ENCODE assay signal across 8 mouse cellular contexts in the genomic region with DNA sequence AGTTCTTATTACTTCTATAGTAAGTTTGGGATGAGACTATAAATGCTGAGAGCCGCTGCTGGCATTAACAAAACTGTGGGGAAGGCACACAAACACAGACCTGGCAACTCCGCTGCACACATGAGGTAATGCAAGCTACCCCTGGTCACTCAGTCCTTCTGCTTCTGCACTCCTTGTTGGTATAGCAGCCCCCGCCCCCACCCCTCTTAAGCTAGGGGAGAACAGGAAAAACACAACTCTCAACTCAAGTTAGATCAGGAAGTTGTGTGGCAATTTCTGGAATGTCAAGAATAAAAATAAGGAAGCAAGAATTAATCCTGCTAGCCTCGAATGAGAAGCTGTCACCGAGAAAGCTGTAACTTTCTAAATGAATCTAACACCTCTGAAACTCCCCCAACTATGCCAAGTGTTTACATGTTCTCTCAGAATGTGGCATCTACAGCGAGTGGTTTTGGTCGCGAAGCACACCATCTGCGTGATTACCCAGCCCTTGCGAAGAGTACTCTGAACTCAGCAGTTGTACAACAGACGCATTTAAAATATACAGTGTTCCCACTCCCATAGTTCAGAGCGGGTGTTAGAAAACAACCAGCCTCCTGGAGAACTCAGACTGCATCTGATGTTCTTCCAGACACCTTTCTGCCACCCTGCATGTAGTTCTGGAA.
DNase-seq lines count a peak whose midpoint lies in the region; ATAC-seq and TF ChIP-seq lines count a peak whose summit lies in the region.

No protein-coding gene starts in this region.

- peaks cover 29% of the 10 kb centered on the region for H3K4me1 ChIP-seq in forebrain, embryonic 15.5 days
- H3K4me1 ChIP-seq in forebrain, embryonic 12.5 days = peaks cover 18% of the 10 kb centered on the region
- peaks cover 5% of the 10 kb centered on the region; the same call in 1 of the 2 replicates for H3K4me1 ChIP-seq in liver, embryonic 11.5 days (replicated peaks; ENCODE audit: control insufficient read depth, insufficient read depth, low read length)
- peaks cover 3% of the 10 kb centered on the region; the same call in 1 of the 2 replicates for H3K4me1 ChIP-seq in liver, postnatal 0 days (ENCODE audit: insufficient read depth)
- H3K4me1 ChIP-seq in stomach, embryonic 16.5 days (ENCODE audit: control insufficient read depth, insufficient read depth, low read length) = peaks cover 21% of the 10 kb centered on the region
- peaks cover 27% of the 10 kb centered on the region for H3K4me1 ChIP-seq in embryonic facial prominence, embryonic 10.5 days

- no peak overlapping the region for H3K9ac ChIP-seq in forebrain, embryonic 15.5 days (replicated peaks)
- no peak overlapping the region for H3K9ac ChIP-seq in forebrain, embryonic 12.5 days
- H3K9ac ChIP-seq in liver, embryonic 11.5 days (ENCODE audit: low read depth, low read length) = no peak overlapping the region
- no peak overlapping the region for H3K9ac ChIP-seq in liver, postnatal 0 days (replicated peaks)
- no peak overlapping the region for H3K9ac ChIP-seq in stomach, embryonic 16.5 days (ENCODE audit: low read length)

- WGBS in forebrain, embryonic 15.5 days = 47% methylated on average over 12 of the region's 12 CpGs
- WGBS in forebrain, embryonic 12.5 days = 83% methylated on average over 12 of the region's 12 CpGs
- 33% methylated on average over 12 of the region's 12 CpGs for WGBS in liver, embryonic 11.5 days
- 30% methylated on average over 12 of the region's 12 CpGs for WGBS in liver, postnatal 0 days (ENCODE audit: insufficient replicate concordance)
- 34% methylated on average over 12 of the region's 12 CpGs for WGBS in stomach, embryonic 16.5 days
- 77% methylated on average over 12 of the region's 12 CpGs for WGBS in embryonic facial prominence, embryonic 10.5 days

- ATAC-seq in forebrain, embryonic 15.5 days (replicated peaks) = peak; percentile 82
- ATAC-seq in forebrain, embryonic 12.5 days (ENCODE audit: low FRiP score) = no peak
- ATAC-seq in liver, embryonic 11.5 days (replicated peaks; ENCODE audit: low FRiP score) = no peak
- no peak for ATAC-seq in liver, postnatal 0 days
- no peak for ATAC-seq in stomach, embryonic 16.5 days (ENCODE audit: insufficient read depth, low FRiP score)

- H3K27ac ChIP-seq in forebrain, embryonic 15.5 days (replicated peaks) = 0 out of 2 replicates have a peak overlapping the region, but pooled peaks have one; percentile 14
- H3K27ac ChIP-seq in forebrain, embryonic 12.5 days = no peak overlapping the region
- no peak overlapping the region for H3K27ac ChIP-seq in liver, embryonic 11.5 days (ENCODE audit: low read depth, low read length)
- H3K27ac ChIP-seq in liver, postnatal 0 days (ENCODE audit: low read depth) = no peak overlapping the region
- H3K27ac ChIP-seq in stomach, embryonic 16.5 days (ENCODE audit: low read length) = no peak overlapping the region
- H3K27ac ChIP-seq in embryonic facial prominence, embryonic 10.5 days (replicated peaks) = no peak overlapping the region

- no peak overlapping the region for H3K4me3 ChIP-seq in forebrain, embryonic 15.5 days
- no peak overlapping the region for H3K4me3 ChIP-seq in forebrain, embryonic 12.5 days (replicated peaks)
- no peak overlapping the region for H3K4me3 ChIP-seq in liver, embryonic 11.5 days (ENCODE audit: low read depth, low read length)
- no peak overlapping the region for H3K4me3 ChIP-seq in liver, postnatal 0 days (ENCODE audit: low read depth, low read length)
- H3K4me3 ChIP-seq in stomach, embryonic 16.5 days (replicated peaks; ENCODE audit: low read length) = no peak overlapping the region
- H3K4me3 ChIP-seq in embryonic facial prominence, embryonic 10.5 days = no peak overlapping the region

- H3K27me3 ChIP-seq in forebrain, embryonic 15.5 days = no peaks in the 10 kb centered on the region
- H3K27me3 ChIP-seq in forebrain, embryonic 12.5 days = no peaks in the 10 kb centered on the region
- H3K27me3 ChIP-seq in liver, embryonic 11.5 days (replicated peaks; ENCODE audit: control insufficient read depth, insufficient read depth, low read length) = no peaks in the 10 kb centered on the region
- no peaks in the 10 kb centered on the region for H3K27me3 ChIP-seq in liver, postnatal 0 days (ENCODE audit: insufficient read depth, low read length)
- no peaks in the 10 kb centered on the region for H3K27me3 ChIP-seq in stomach, embryonic 16.5 days (ENCODE audit: control insufficient read depth, insufficient read depth, low read length)
- peaks cover 8% of the 10 kb centered on the region; the same call in 1 of the 2 replicates for H3K27me3 ChIP-seq in embryonic facial prominence, embryonic 10.5 days (replicated peaks; ENCODE audit: low read depth, poor library complexity, severe bottlenecking)

- no peaks in the 10 kb centered on the region for H3K9me3 ChIP-seq in forebrain, embryonic 15.5 days
- H3K9me3 ChIP-seq in forebrain, embryonic 12.5 days = no peaks in the 10 kb centered on the region
- H3K9me3 ChIP-seq in liver, embryonic 11.5 days (ENCODE audit: control insufficient read depth, low read length) = no peaks in the 10 kb centered on the region
- no peaks in the 10 kb centered on the region for H3K9me3 ChIP-seq in liver, postnatal 0 days (ENCODE audit: low read length)
- H3K9me3 ChIP-seq in stomach, embryonic 16.5 days (replicated peaks; ENCODE audit: control insufficient read depth, low read length) = no peaks in the 10 kb centered on the region
- H3K9me3 ChIP-seq in embryonic facial prominence, embryonic 10.5 days = no peaks in the 10 kb centered on the region

- DNase-seq in liver, embryonic 11.5 days (ENCODE audit: low spot score) = no peak
- DNase-seq in liver = no peak
- no peak for DNase-seq in liver, postnatal 0 days
- DNase-seq in embryonic facial prominence, embryonic 10.5 days (ENCODE audit: low spot score) = no peak
- DNase-seq in gastrocnemius, postnatal 10 days = no peak

- no peak overlapping the region for H3K4me2 ChIP-seq in forebrain, embryonic 15.5 days (replicated peaks)
- H3K4me2 ChIP-seq in forebrain, embryonic 12.5 days = no peak overlapping the region
- peak overlapping the region; percentile 50 for H3K4me2 ChIP-seq in liver, embryonic 11.5 days
- peak overlapping the region; percentile 10 for H3K4me2 ChIP-seq in liver, postnatal 0 days (ENCODE audit: low read depth, low read length)
- H3K4me2 ChIP-seq in stomach, embryonic 16.5 days (ENCODE audit: low read depth, low read length) = peak overlapping the region; percentile 26

- no peak for TF ChIP-seq CTCF in liver, postnatal 0 days (IDR thresholded peaks at IDR 0.05; ENCODE audit: low read depth)

- TF ChIP-seq EP300 in liver, postnatal 0 days (IDR thresholded peaks at IDR 0.05; ENCODE audit: low read depth) = no peak

- H3K36me3 ChIP-seq in forebrain, embryonic 15.5 days = no peaks in the 10 kb centered on the region
- no peaks in the 10 kb centered on the region for H3K36me3 ChIP-seq in forebrain, embryonic 12.5 days (replicated peaks)
- no peaks in the 10 kb centered on the region for H3K36me3 ChIP-seq in liver, embryonic 11.5 days (ENCODE audit: control insufficient read depth, insufficient read depth, low read length)
- no peaks in the 10 kb centered on the region for H3K36me3 ChIP-seq in liver, postnatal 0 days (replicated peaks; ENCODE audit: insufficient read depth, low read length)
- H3K36me3 ChIP-seq in stomach, embryonic 16.5 days (ENCODE audit: control insufficient read depth, insufficient read depth, low read length) = no peaks in the 10 kb centered on the region
- H3K36me3 ChIP-seq in embryonic facial prominence, embryonic 10.5 days (replicated peaks) = no peaks in the 10 kb centered on the region

Comparison
In these comparisons a context has a peak if more than half of its experiments do, and no peak if none do; other contexts are left out.
1. H3K4me2 ChIP-seq: peak in liver, embryonic 11.5 days (single experiment), liver, postnatal 0 days (single experiment) and stomach, embryonic 16.5 days (single experiment); none in forebrain, embryonic 15.5 days (single experiment) and forebrain, embryonic 12.5 days (single experiment).